Mouse (Mus musculus) myocyte (in vitro differentiated cells): ENCODE results near the gene Cela1. TPM values are rescaled to one million over a fixed set of nuclear protein-coding genes. Genes with fewer than 3 reads are reported as not detected.

Source experiments
- H3K27me3 ChIP-seq: one replicate; pipeline ENCODE4 v1.6.1; 2011; ENCODE audit not compliant: control insufficient read depth, insufficient read depth, insufficient read length
- H3K36me3 ChIP-seq: one replicate; pipeline ENCODE4 v1.6.1; 2011; ENCODE audit not compliant: control insufficient read depth, insufficient read depth
- H3K4me2 ChIP-seq: one replicate; pipeline ENCODE4 v1.6.1; 2011; ENCODE audit warnings: low read depth, control low read depth
- H3K4me3 ChIP-seq: one replicate; pipeline ENCODE4 v1.5.1; 2011; ENCODE audit warnings: mild to moderate bottlenecking, control low read depth, moderate library complexity
- H3K79me2 ChIP-seq: one replicate; pipeline ENCODE4 v1.6.1; 2011; ENCODE audit not compliant: control insufficient read depth, insufficient read depth
- H3ac ChIP-seq: one replicate; pipeline ENCODE4 v1.6.1; 2011; ENCODE audit not compliant: control insufficient read depth, insufficient read length
- CEBPB ChIP-seq: IDR thresholded peaks from 2 replicates; pipeline ENCODE4 v1.6.1; 2011; ENCODE audit warnings: mild to moderate bottlenecking, moderate library complexity; ENCODE audit not compliant: poor library complexity, insufficient read depth, severe bottlenecking
- E2F4 ChIP-seq: IDR thresholded peaks from one replicate; pipeline ENCODE4 v1.6.1; 2011; ENCODE audit warnings: mild to moderate bottlenecking, control low read depth, moderate library complexity; ENCODE audit not compliant: insufficient read depth
- MAX ChIP-seq: IDR thresholded peaks from one replicate; pipeline ENCODE4 v1.6.1; 2011; ENCODE audit warnings: low read depth, mild to moderate bottlenecking, control low read depth
- MYOD1 ChIP-seq, 3 experiments: IDR thresholded peaks; one replicate each; pipeline ENCODE4 v1.6.1; 2011; ENCODE audit warnings: control low read depth in 2 of 3, low read depth in 2 of 3, mild to moderate bottlenecking in 2 of 3, moderate library complexity in 1 of 3; ENCODE audit not compliant: insufficient read length in 2 of 3, control insufficient read depth in 1 of 3
- MYOG ChIP-seq, 3 experiments: IDR thresholded peaks; one replicate each; pipeline ENCODE4 v1.6.1; 2011; ENCODE audit warnings: control low read depth in 2 of 3, low read depth in 2 of 3, mild to moderate bottlenecking in 2 of 3; ENCODE audit not compliant: insufficient read length in 2 of 3, control insufficient read depth in 1 of 3, insufficient read depth in 1 of 3
- POLR2A ChIP-seq: IDR thresholded peaks from one replicate; pipeline ENCODE4 v1.6.1; 2011; ENCODE audit warnings: low read depth, mild to moderate bottlenecking, control low read depth, moderate library complexity; ENCODE audit not compliant: insufficient read length
- POLR2AphosphoS2 ChIP-seq: IDR thresholded peaks from one replicate; pipeline ENCODE4 v1.6.1; 2011; ENCODE audit warnings: low read depth, control low read depth; ENCODE audit not compliant: insufficient read length
- REST ChIP-seq: IDR thresholded peaks from one replicate; pipeline ENCODE4 v1.6.1; 2011; ENCODE audit warnings: mild to moderate bottlenecking, control low read depth, moderate library complexity; ENCODE audit not compliant: insufficient read depth, insufficient read length
- SRF ChIP-seq: IDR thresholded peaks from one replicate; pipeline ENCODE4 v1.6.1; 2011; ENCODE audit warnings: low read depth; ENCODE audit not compliant: control insufficient read depth, insufficient read length
- TCF12 ChIP-seq: IDR thresholded peaks from one replicate; pipeline ENCODE4 v1.6.1; 2011; ENCODE audit warnings: mild to moderate bottlenecking, control low read depth; ENCODE audit not compliant: poor library complexity, insufficient read depth, severe bottlenecking
- TCF3 ChIP-seq: IDR thresholded peaks from one replicate; pipeline ENCODE4 v1.6.1; 2011; ENCODE audit warnings: low read depth, control low read depth; ENCODE audit not compliant: insufficient read length
- USF1 ChIP-seq: IDR thresholded peaks from one replicate; pipeline ENCODE4 v1.6.1; 2011; ENCODE audit warnings: low read depth, mild to moderate bottlenecking, control low read depth, moderate library complexity
- polyA plus RNA-seq: library from polyadenylated mRNA; unstranded; fragments of >200 nt; fragmentation: generic; extraction: Trizol; gene quantifications from one replicate; pipeline ENCODE4 v1.2.1, GENCODE M21; 2012; ENCODE audit warnings: missing spikeins

Gene Cela1
- polyA plus RNA-seq, 1 experiment, result 23.5 TPM

GRCm38 (mm10) chr15:100654271-100654670 is 33.5 kb downstream of the Cela1 start:
- Histone ChIP-seq H3K4me3 (no peak overlapping the region), H3K79me2 (no peaks in the 10 kb centered on the region), H3K36me3 (no peaks in the 10 kb centered on the region), H3K4me2 (no peak overlapping the region), H3ac (no peak overlapping the region), H3K27me3 (peaks cover 45% of the 10 kb centered on the region)
- TF ChIP-seq POLR2AphosphoS2, result no peak
- no peak for TF ChIP-seq MAX
- no peak for TF ChIP-seq CEBPB
- TF ChIP-seq REST, result no peak
- TF ChIP-seq TCF12, result no peak
- no peak for TF ChIP-seq POLR2A
- no peak for TF ChIP-seq MYOD1 (IDR thresholded peaks at IDR 0.05; ENCODE audit: control insufficient read depth in 1 of 3, insufficient read length in 2 of 3, low read depth in 2 of 3)
- no peak for TF ChIP-seq SRF
- TF ChIP-seq MYOG (IDR thresholded peaks at IDR 0.05; ENCODE audit: control insufficient read depth in 1 of 3, insufficient read depth in 1 of 3, insufficient read length in 2 of 3, low read depth in 2 of 3), result no peak
- no peak for TF ChIP-seq USF1
- TF ChIP-seq E2F4, result no peak
- no peak for TF ChIP-seq TCF3

- Histone ChIP-seq H3K4me3 (no peak overlapping the region), H3ac (no peak overlapping the region), H3K27me3 (peaks cover 38% of the 10 kb centered on the region), H3K36me3 (no peaks in the 10 kb centered on the region), H3K4me2 (no peak overlapping the region), H3K79me2 (no peaks in the 10 kb centered on the region)
- TF ChIP-seq E2F4 (no peak), MYOD1 (IDR thresholded peaks at IDR 0.05; ENCODE audit: control insufficient read depth in 1 of 3, insufficient read length in 2 of 3, low read depth in 2 of 3) (no peak), SRF (no peak), MAX (no peak), MYOG (IDR thresholded peaks at IDR 0.05; ENCODE audit: control insufficient read depth in 1 of 3, insufficient read depth in 1 of 3, insufficient read length in 2 of 3, low read depth in 2 of 3) (no peak), CEBPB (no peak)
Observed at GRCm38 (mm10) chr15:100651610-100652009, 36.1 kb downstream of the Cela1 start.

DNA sequence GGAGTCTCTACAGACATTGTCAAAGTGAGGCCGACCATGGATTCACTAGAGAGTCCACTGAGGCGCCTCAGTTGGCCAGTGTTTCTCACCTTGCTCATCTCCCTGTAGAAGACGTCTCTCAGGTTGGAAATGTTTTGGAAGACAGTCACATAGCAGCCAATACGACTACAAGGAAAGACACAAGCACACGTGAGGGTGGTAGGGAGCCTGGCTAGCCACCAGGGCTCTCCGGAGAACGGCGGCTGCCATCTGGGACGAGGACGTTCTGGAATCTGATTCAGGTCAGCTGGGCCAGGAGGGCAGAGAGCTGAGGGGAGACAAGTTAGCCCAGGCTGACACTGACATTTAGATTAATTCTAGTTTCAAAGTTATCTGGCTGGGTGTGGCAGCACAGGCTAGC is 37.6 kb downstream of the Cela1 start:
- Histone ChIP-seq H3K4me2 (no peak overlapping the region), H3K36me3 (no peaks in the 10 kb centered on the region), H3K79me2 (no peaks in the 10 kb centered on the region), H3K27me3 (peaks cover 34% of the 10 kb centered on the region), H3K4me3 (no peak overlapping the region), H3ac (no peak overlapping the region)
- TF ChIP-seq MYOG (IDR thresholded peaks at IDR 0.05; ENCODE audit: control insufficient read depth in 1 of 3, insufficient read depth in 1 of 3, insufficient read length in 2 of 3, low read depth in 2 of 3) (no peak), POLR2AphosphoS2 (no peak), POLR2A (no peak), REST (no peak), USF1 (no peak), TCF3 (no peak), SRF (no peak), E2F4 (no peak), MAX (no peak), CEBPB (no peak), TCF12 (no peak), MYOD1 (IDR thresholded peaks at IDR 0.05; ENCODE audit: control insufficient read depth in 1 of 3, insufficient read length in 2 of 3, low read depth in 2 of 3) (no peak)

- Histone ChIP-seq H3K4me2 (no peak overlapping the region), H3K79me2 (no peaks in the 10 kb centered on the region), H3K36me3 (no peaks in the 10 kb centered on the region), H3ac (no peak overlapping the region), H3K27me3 (peaks cover 34% of the 10 kb centered on the region), H3K4me3 (no peak overlapping the region)
- TF ChIP-seq POLR2A (no peak), USF1 (no peak), TCF3 (no peak), TCF12 (no peak), POLR2AphosphoS2 (no peak), REST (no peak), MYOG (IDR thresholded peaks at IDR 0.05; ENCODE audit: control insufficient read depth in 1 of 3, insufficient read depth in 1 of 3, insufficient read length in 2 of 3, low read depth in 2 of 3) (no peak), E2F4 (no peak), CEBPB (no peak), MAX (no peak), MYOD1 (IDR thresholded peaks at IDR 0.05; ENCODE audit: control insufficient read depth in 1 of 3, insufficient read length in 2 of 3, low read depth in 2 of 3) (no peak), SRF (no peak)
Observed at GRCm38 (mm10) chr15:100646161-100646560, 41.6 kb downstream of the Cela1 start.
